Mouse (Mus musculus) cerebellum, postnatal 10 days (tissue): ENCODE data around the gene Sema6c.
"Not testable (repeated sequence)": the region's sequence is repeated elsewhere in the genome, so short reads cannot be mapped to it uniquely, and the experiment has no call there.

Experiments used
- DNase-seq, 2 experiments: peaks; one replicate each; pipeline ENCODE4 v3.0.0; 2021; ENCODE audit warnings: mixed read lengths in 2 of 2

Gene Sema6c

GRCm38 (mm10) chr3:95186100-95186499 lies 25.8 kb downstream of the Sema6c start:
- DNase-seq: no peak

- no peak for DNase-seq
Measured at GRCm38 (mm10) chr3:95186888-95187287, 26.6 kb downstream of the Sema6c start.

GRCm38 (mm10) chr3:95194721-95195135 lies 34.5 kb downstream of the Sema6c start:
- DNase-seq: peak; percentile 48 to 57

- no peak for DNase-seq
Measured at GRCm38 (mm10) chr3:95195772-95196171, 35.5 kb downstream of the Sema6c start.

- no peak for DNase-seq
Measured at GRCm38 (mm10) chr3:95199101-95199500, 38.8 kb downstream of the Sema6c start.

- DNase-seq: no peak
Measured at GRCm38 (mm10) chr3:95200132-95200531, 39.9 kb downstream of the Sema6c start.

- no peak for DNase-seq
Measured at GRCm38 (mm10) chr3:95200562-95200961, 40.3 kb downstream of the Sema6c start.

- no peak for DNase-seq
Measured at GRCm38 (mm10) chr3:95203880-95204279, 43.6 kb downstream of the Sema6c start.

GRCm38 (mm10) chr3:95208286-95208685 lies 48.0 kb downstream of the Sema6c start:
- DNase-seq: no peak

- no peak for DNase-seq
Measured at GRCm38 (mm10) chr3:95210585-95210984, 50.3 kb downstream of the Sema6c start.

GRCm38 (mm10) chr3:95212889-95213608 lies 52.8 kb downstream of the Sema6c start:
- not testable (repeated sequence) for DNase-seq

- DNase-seq: no peak
Measured at GRCm38 (mm10) chr3:95213609-95213975, 53.3 kb downstream of the Sema6c start.

GRCm38 (mm10) chr3:95216655-95217254 lies 56.5 kb downstream of the Sema6c start:
- DNase-seq: no peak

- peak; percentile 97 for DNase-seq
Measured at GRCm38 (mm10) chr3:95217255-95218134, 57.2 kb downstream of the Sema6c start, which contains the start of gene Gabpb2. TSS of gene Gabpb2 (minus strand) at chr3:95217916.

- DNase-seq: peak; percentile 22 to 34
Measured at GRCm38 (mm10) chr3:95218466-95219137, 58.3 kb downstream of the Sema6c start.

GRCm38 (mm10) chr3:95223041-95223440 lies 62.8 kb downstream of the Sema6c start:
- DNase-seq: no peak
